Mouse (Mus musculus) neural tube, embryonic 12.5 days (tissue): ENCODE measurements around the gene Olfr870. TPM values are rescaled to one million over a fixed set of nuclear protein-coding genes. Genes with fewer than 3 reads are reported as not detected.
"Not testable (repeated sequence)": the region's sequence is repeated elsewhere in the genome, so short reads cannot be mapped to it uniquely, and the experiment has no call there.

Experiments used
- ATAC-seq: fragments of 200-750 bp; cut with Nextera tagmentation; 2 replicates; pipeline ENCODE4 v1.8.0; 2017; ENCODE audit warnings: low read depth, mild to moderate bottlenecking, moderate TSS enrichment, moderate library complexity; ENCODE audit not compliant: low FRiP score
- H3K27ac ChIP-seq: fragments of 300-500 bp; sonication (generic); 2 replicates; pipeline ENCODE4 v1.5.1; 2016
- H3K27me3 ChIP-seq: fragments of 300-500 bp; sonication (generic); replicated peaks from 2 replicates; pipeline ENCODE4 v1.6.1; 2016; ENCODE audit warnings: mild to moderate bottlenecking
- H3K36me3 ChIP-seq: fragments of 300-500 bp; sonication (generic); 2 replicates; pipeline ENCODE4 v1.6.1; 2016; ENCODE audit warnings: mild to moderate bottlenecking
- H3K4me1 ChIP-seq: fragments of 300-500 bp; sonication (generic); 2 replicates; pipeline ENCODE4 v1.6.1; 2016
- H3K4me2 ChIP-seq: fragments of 300-500 bp; sonication (generic); replicated peaks from 2 replicates; pipeline ENCODE4 v1.6.1; 2016; ENCODE audit warnings: mild to moderate bottlenecking
- H3K4me3 ChIP-seq: fragments of 300-500 bp; sonication (generic); 2 replicates; pipeline ENCODE4 v1.5.1; 2016
- H3K9ac ChIP-seq: fragments of 300-500 bp; sonication (generic); 2 replicates; pipeline ENCODE4 v1.6.1; 2016; ENCODE audit warnings: mild to moderate bottlenecking
- H3K9me3 ChIP-seq: fragments of 300-500 bp; sonication (generic); 2 replicates; pipeline ENCODE4 v1.6.1; 2016; ENCODE audit warnings: mild to moderate bottlenecking
- WGBS: fragments of 180-500 bp; shearing (Covaris S2); methylation state at CpG from one replicate; pipeline ENCODE4 v1.1.7; 2016; 5-methylcytosine and 5-hydroxymethylcytosine counted together
- polyA plus RNA-seq: library from polyadenylated mRNA; unstranded; fragments of >200 nt; fragmentation: Nextera tagmentation; extraction: Ambion mirVana; gene quantifications from 2 replicates; pipeline ENCODE4 v1.2.1, GENCODE M21; 2016

Olfr870 gene
- not detected in 2 replicates for polyA plus RNA-seq

DNA sequence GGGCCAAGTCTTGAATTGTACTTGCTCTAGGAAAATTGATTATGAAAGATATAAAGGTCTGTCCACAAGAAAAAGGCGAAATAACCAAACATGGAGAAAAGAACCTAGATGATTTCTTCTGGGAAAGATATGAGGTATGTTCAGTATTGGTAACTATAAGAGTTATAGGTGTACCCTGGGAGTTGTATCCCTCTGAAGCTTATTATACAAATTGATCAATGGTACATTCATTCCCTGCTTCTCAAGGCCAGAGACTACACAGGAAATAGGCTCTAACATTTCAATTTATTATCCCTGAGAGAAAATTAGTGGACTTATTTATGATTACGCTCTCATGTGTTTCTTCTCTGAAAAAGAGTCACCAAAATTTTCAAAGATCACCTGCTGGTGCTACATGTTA lies at the start of gene Olfr870:
Olfr870 (minus strand) TSS at position 101 of the 400 bp plus-strand sequence.
- Histone ChIP-seq H3K9me3 (peaks cover 12% of the 10 kb centered on the region; the same call in 1 of the 2 replicates), H3K4me3 (no peak within 1 kb of the TSS), H3K4me1 (no peaks in the 10 kb centered on the region), H3K9ac (no peak within 1 kb of the TSS), H3K27ac (no peak within 1 kb of the TSS), H3K27me3 (no peaks in the 10 kb centered on the region), H3K36me3 (no peaks in the 10 kb centered on the region), H3K4me2 (no peak within 1 kb of the TSS)
- no peak for ATAC-seq
- 86% methylated on average over 2 of the region's 2 CpGs for WGBS

DNA sequence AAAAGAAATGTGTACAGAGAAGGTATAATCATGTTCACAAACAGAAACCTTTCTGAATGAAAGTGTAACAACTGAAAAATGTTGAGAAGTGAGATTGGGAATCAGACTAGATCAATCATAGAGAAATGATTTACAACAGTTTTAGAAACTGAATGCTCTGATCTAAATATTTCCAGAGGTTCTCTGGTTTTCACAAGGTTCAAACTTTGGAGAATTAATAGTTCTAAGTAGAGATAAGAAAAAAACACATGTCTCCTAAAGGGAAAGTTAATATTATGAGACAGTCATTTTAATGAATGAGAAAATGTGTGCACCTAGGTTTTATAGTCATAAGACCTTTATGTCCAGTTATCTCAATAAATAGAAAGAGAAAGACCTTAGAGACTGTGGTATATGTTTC lies 38.0 kb upstream of the Olfr870 start, which contains the start of gene Olfr871:
Olfr871 (plus strand) TSS at position 301 of the 400 bp plus-strand sequence.
- Histone ChIP-seq H3K4me1 (no peaks in the 10 kb centered on the region), H3K4me2 (no peak within 1 kb of the TSS), H3K4me3 (no peak within 1 kb of the TSS), H3K36me3 (no peaks in the 10 kb centered on the region), H3K27me3 (no peaks in the 10 kb centered on the region), H3K9ac (no peak within 1 kb of the TSS), H3K9me3 (peaks cover 7% of the 10 kb centered on the region; the same call in 1 of the 2 replicates), H3K27ac (no peak within 1 kb of the TSS)
- ATAC-seq, result no peak

DNA sequence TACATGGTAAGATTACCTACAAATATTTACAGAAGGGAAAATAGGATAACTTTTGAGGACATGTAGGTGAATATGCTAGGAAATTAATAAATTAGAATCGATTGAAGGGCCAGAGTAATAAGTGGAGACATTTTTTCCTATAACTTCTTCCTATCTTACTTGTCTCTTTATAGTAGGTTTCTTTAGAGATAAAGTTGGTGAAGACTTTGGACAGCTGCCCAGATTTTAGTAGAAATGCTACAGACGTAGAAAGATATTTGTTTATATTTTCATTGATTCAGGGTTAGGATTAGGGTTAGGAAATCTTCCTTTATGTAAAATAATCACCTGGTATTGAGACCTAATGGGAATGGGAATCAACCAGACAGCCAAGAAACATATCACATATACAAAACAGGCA lies 37.6 kb upstream of the Olfr870 start:
- no peak overlapping the region for H3K4me3 ChIP-seq
- no peak overlapping the region for H3K4me2 ChIP-seq
- 84% methylated on average over 2 of the region's 2 CpGs for WGBS
- no peak for ATAC-seq
- H3K4me1 ChIP-seq, result no peaks in the 10 kb centered on the region
- no peaks in the 10 kb centered on the region for H3K27me3 ChIP-seq
- no peak overlapping the region for H3K9ac ChIP-seq
- H3K36me3 ChIP-seq, result no peaks in the 10 kb centered on the region
- peaks cover 5% of the 10 kb centered on the region; the same call in 1 of the 2 replicates for H3K9me3 ChIP-seq
- no peak overlapping the region for H3K27ac ChIP-seq

DNA sequence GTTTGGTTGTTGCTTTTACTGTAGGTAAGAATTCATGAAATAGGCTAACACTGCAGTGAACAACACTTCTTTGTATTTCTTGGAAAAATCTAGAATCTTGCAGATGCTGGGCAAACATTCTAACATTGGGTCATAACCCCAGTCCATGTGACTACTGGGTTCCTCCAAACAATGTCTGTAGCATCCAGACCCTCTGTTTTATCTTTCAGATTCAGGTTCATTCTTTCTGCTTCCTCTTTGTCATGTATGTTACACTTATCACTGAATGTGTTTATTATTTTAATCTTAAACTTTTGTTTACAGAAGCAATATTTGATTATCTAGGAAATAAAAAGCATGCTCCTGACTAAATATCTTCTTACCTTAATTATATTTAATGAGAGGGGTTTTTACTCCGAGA lies 37.0 kb upstream of the Olfr870 start:
- no peak overlapping the region for H3K4me3 ChIP-seq
- ATAC-seq, result no peak

DNA sequence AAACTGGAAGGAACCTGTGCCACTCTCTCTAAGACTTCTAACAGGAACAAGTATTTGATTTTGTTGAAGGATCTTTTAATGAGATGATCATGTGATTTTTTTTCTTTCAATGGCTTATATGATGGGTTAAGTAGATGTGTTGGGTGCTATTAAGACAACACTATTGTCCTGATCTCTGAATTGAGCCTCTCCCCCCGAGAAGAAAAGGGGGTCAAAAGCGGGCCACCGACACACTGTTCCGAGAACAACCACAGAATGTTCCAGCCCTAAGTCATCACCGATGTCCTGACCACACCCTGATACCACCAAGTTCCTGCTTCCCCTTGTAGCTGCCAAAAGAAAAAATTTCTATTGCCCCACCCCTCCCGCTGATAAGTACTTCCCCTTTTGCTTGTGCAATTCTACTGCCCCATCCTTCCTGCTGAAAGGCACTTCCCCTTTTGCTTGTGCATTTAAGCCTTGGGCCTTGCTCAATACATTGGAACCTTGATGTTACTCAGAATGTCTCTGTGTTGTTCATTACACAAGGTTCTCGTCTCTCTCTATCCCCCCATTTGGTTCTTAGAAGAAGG lies 29.6 kb upstream of the Olfr870 start:
- H3K36me3 ChIP-seq, H3K4me1 ChIP-seq, H3K9ac ChIP-seq, ATAC-seq, H3K4me3 ChIP-seq, H3K27ac ChIP-seq, H3K27me3 ChIP-seq, H3K4me2 ChIP-seq: not testable (repeated sequence)
- peaks cover 16% of the 10 kb centered on the region for H3K9me3 ChIP-seq
- WGBS, result 95% methylated on average over 7 of the region's 7 CpGs

More for the DNA sequence above, 37.0 kb upstream of the Olfr870 start:
- Histone ChIP-seq H3K27ac (no peak overlapping the region), H3K4me2 (no peak overlapping the region), H3K4me1 (no peaks in the 10 kb centered on the region), H3K9ac (no peak overlapping the region), H3K27me3 (no peaks in the 10 kb centered on the region), H3K9me3 (peaks cover 5% of the 10 kb centered on the region; the same call in 1 of the 2 replicates), H3K36me3 (no peaks in the 10 kb centered on the region)
- 59% methylated on average over 1 of the region's 1 CpGs for WGBS

DNA sequence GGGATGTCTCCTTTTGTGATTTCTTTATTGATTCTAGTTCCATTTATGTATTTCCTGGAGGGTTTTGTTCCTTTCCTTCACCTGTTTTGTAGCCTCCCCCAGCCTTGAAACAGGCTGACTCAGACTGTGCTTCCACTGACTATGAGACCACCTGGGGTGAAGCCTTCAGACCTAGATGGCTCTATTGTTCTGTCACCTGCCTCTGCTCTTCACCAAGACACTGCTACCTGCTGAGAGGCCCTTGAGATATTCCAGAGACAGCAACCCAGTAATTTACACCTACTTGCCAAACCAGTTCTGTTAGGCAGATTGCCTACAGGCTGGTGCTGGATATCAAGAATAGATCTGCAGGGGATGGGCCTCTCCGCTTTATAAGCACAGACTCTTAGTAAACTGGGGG lies 28.3 kb upstream of the Olfr870 start:
- Histone ChIP-seq H3K27me3 (no peaks in the 10 kb centered on the region), H3K4me1 (no peaks in the 10 kb centered on the region), H3K27ac (no peak overlapping the region), H3K9me3 (peaks cover 16% of the 10 kb centered on the region), H3K4me3 (no peak overlapping the region), H3K36me3 (no peaks in the 10 kb centered on the region), H3K9ac (no peak overlapping the region), H3K4me2 (no peak overlapping the region)
- 65% methylated on average over 1 of the region's 1 CpGs for WGBS
- ATAC-seq, result no peak

DNA sequence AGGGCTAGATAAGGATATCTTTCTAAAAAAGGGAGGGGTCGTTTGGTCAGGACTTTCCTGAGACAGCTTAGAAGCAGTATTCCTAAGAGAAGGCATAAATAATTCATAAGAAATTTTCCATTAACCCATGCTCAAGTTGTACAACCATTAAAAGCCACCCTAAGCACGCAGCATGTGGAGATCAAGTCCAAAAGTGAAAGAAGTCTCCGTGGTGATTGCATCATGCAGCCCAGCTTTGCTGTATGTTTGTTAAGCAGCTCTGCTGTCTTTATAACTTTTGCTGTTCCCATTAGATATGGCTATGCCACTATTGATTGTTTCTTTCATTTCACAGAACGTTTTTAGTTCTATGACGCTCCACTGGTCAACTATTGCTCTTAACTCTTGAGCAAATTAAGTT lies 5.6 kb upstream of the Olfr870 start:
- WGBS, result 73% methylated on average over 5 of the region's 5 CpGs
- no peaks in the 10 kb centered on the region for H3K4me1 ChIP-seq
- H3K4me3 ChIP-seq, result no peak overlapping the region
- H3K27me3 ChIP-seq, result no peaks in the 10 kb centered on the region
- H3K9me3 ChIP-seq, result peaks cover 21% of the 10 kb centered on the region; the same call in 1 of the 2 replicates
- no peak overlapping the region for H3K4me2 ChIP-seq
- no peak overlapping the region for H3K27ac ChIP-seq
- no peaks in the 10 kb centered on the region for H3K36me3 ChIP-seq
- ATAC-seq, result no peak
- H3K9ac ChIP-seq, result no peak overlapping the region

DNA sequence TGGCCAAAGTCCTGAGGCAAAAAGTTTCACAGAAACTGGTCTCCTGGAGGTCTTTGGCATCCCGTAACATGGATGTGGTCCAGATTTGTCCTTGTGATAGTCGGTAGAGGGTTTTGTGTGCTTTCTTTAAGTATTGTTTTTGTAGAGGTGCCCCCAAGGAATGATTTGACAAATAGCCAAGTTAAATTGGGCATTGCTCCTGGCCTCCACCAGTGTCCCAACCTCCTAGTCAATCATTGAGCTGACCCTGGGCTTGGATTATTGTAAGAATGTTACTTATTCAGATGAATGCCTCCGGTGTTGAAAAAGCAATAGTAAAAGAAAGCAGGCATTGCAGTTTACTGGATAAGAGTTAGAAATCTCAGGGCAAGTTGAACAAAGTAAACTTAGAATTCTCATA lies 24.2 kb downstream of the Olfr870 start:
- H3K36me3 ChIP-seq, result no peaks in the 10 kb centered on the region
- no peak overlapping the region for H3K4me3 ChIP-seq
- peaks cover 37% of the 10 kb centered on the region; the same call in 1 of the 2 replicates for H3K9me3 ChIP-seq
- H3K9ac ChIP-seq, result no peak overlapping the region
- ATAC-seq, result no peak
- no peak overlapping the region for H3K27ac ChIP-seq
- no peak overlapping the region for H3K4me2 ChIP-seq
- no peaks in the 10 kb centered on the region for H3K4me1 ChIP-seq
- WGBS, result 90% methylated on average over 3 of the region's 3 CpGs
- no peaks in the 10 kb centered on the region for H3K27me3 ChIP-seq

DNA sequence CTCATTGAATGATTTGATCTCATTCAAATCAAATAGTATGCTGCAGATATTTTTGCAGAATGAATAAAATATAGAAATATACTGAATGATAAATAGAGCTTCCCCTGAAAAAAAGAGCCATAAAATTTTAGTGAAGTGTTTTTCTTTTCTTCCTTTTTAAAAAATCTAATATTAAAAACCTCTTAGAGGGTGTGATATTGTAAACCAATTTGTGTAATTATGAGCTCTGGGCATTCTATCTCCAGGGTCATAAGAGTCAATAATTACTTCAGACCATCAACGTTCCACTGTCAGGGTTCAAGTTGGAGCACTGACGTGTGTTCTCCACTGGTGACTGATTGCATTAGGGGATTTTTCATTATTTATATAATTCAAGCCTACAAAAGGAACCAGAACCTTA lies 45.1 kb downstream of the Olfr870 start, which contains the start of gene Olfr869:
Olfr869 (plus strand) TSS at position 301 of the 400 bp plus-strand sequence.
- Histone ChIP-seq H3K27ac (no peak within 1 kb of the TSS), H3K4me1 (no peaks in the 10 kb centered on the region), H3K4me2 (no peak within 1 kb of the TSS), H3K36me3 (no peaks in the 10 kb centered on the region), H3K9ac (no peak within 1 kb of the TSS), H3K27me3 (no peaks in the 10 kb centered on the region), H3K4me3 (no peak within 1 kb of the TSS), H3K9me3 (no peaks in the 10 kb centered on the region)
- no peak for ATAC-seq
- WGBS, result 84% methylated on average over 2 of the region's 2 CpGs

Other genes with a start within 250 kb of the Olfr870 start
- gene Olfr866, start 146.0 kb downstream of the Olfr870 start, polyA plus RNA-seq, result not detected in 2 replicates
- gene Olfr867, start 116.5 kb downstream of the Olfr870 start, polyA plus RNA-seq, result not detected in 2 replicates
- gene Olfr868, start 75.4 kb downstream of the Olfr870 start, polyA plus RNA-seq, result not detected in 2 replicates
- gene Olfr869, start 45.0 kb downstream of the Olfr870 start, polyA plus RNA-seq, result not detected in 2 replicates
- not detected in 2 replicates for gene Olfr871, start 38.1 kb upstream of the Olfr870 start, polyA plus RNA-seq
- gene Olfr872, start 63.1 kb upstream of the Olfr870 start, polyA plus RNA-seq, result not detected in 2 replicates
- not detected in 2 replicates for gene Olfr39, start 108.3 kb upstream of the Olfr870 start, polyA plus RNA-seq
- gene Olfr873, start 124.5 kb upstream of the Olfr870 start, polyA plus RNA-seq, result not detected in 2 replicates
- gene Olfr18, start 162.0 kb upstream of the Olfr870 start, polyA plus RNA-seq, result not detected in 2 replicates
- 35.2 and 36.1 TPM in 2 replicates for gene Zfp560, start 211.1 kb upstream of the Olfr870 start, polyA plus RNA-seq